Mouse (Mus musculus): Measurements from ENCODE around the gene Atp6v0a4.

- TF ChIP-seq MYOG (IDR thresholded peaks at IDR 0.05; ENCODE audit: control insufficient read depth in 1 of 3, insufficient read depth in 1 of 3, insufficient read length in 2 of 3, low read depth in 2 of 3), result no peak
- TF ChIP-seq POLR2A (IDR thresholded peaks at IDR 0.05; ENCODE audit: insufficient read length, low read depth), result no peak
- no peak for TF ChIP-seq MYOD1 (IDR thresholded peaks at IDR 0.05; ENCODE audit: control insufficient read depth in 1 of 3, insufficient read length in 2 of 3, low read depth in 2 of 3)
- no peak for TF ChIP-seq POLR2AphosphoS2 (IDR thresholded peaks at IDR 0.05; ENCODE audit: insufficient read length, low read depth)
- no peak for TF ChIP-seq TCF3 (IDR thresholded peaks at IDR 0.05; ENCODE audit: insufficient read length, low read depth)
- TF ChIP-seq REST (IDR thresholded peaks at IDR 0.05; ENCODE audit: insufficient read depth, insufficient read length), result no peak
- TF ChIP-seq MAX (IDR thresholded peaks at IDR 0.05; ENCODE audit: low read depth), result no peak
- no peak for TF ChIP-seq E2F4 (IDR thresholded peaks at IDR 0.05; ENCODE audit: insufficient read depth)
Observed at GRCm38 (mm10) chr6:38148626-38149025, 24.2 kb upstream of the Atp6v0a4 start.
